Mouse (Mus musculus): Measurements from ENCODE around the gene Tspo. TPM values are rescaled to one million over a fixed set of nuclear protein-coding genes. Genes with fewer than 3 reads are reported as not detected.

Gene Tspo
- total RNA-seq, 2 experiments from 2014 or later, result 5.4 to 6.1 TPM

DNA sequence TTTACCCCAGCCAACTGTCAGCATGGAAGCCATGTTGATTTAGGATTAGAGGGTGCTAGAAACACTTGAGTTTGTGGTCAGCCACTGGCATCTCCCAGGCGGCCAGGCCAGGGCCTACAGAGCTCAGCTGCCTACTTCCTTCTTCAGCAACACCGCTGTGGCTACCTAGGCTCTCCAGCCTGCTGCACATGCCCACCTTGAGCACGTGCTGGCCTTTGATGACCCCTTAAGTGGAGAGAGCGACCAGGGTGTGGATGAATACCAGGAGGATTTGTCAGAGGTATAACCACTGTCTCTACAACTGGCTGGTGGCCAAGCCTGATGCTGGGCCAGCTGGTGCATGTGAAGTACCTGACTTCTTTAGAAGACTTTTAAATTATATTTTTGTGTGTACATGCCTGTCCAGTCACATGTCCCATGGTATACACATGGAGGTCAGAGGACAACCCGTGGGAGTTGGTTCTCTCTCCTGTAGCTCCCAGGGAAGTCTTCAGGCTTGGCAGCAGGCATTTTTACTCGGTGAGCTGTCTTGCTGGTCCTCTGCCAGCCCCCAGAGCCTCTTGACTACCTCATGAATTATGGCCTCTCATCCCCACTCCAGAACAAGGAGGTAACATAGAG lies 11.4 kb downstream of the Tspo start:
- no peak for TF ChIP-seq CTCF (conservative IDR thresholded peaks at IDR 0.05)

DNA sequence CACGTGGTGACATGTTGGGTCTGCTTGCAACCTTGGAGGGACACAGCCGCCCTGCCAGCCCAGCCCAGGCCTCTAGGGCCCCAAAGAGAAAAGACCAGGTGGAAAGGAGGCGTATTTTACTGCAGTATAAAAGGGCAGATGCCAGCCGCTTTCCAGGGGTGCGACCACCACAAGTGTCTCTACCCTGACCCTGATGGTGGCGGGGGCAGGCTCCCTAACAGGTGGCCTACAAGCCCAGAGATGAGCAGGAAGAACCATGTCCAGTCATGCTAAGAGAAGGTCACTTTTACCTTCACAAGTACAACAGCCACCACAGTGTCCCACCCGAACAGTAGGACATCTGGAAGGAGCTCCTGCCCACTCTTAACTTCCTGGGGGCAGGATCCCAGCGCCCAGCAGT lies 12.2 kb downstream of the Tspo start:
- Histone ChIP-seq H3K27ac (no peak overlapping the region), H3K4me3 (no peak overlapping the region)
- no peak for TF ChIP-seq CTCF (conservative IDR thresholded peaks at IDR 0.05)
- DNase-seq (ENCODE audit: low spot score in 2 of 2), result no peak

More for the DNA sequence above, 11.4 kb downstream of the Tspo start:
- no peak overlapping the region for H3K27ac ChIP-seq
- H3K4me3 ChIP-seq, result no peak overlapping the region
- no peak for DNase-seq (ENCODE audit: low spot score in 2 of 2)

DNA sequence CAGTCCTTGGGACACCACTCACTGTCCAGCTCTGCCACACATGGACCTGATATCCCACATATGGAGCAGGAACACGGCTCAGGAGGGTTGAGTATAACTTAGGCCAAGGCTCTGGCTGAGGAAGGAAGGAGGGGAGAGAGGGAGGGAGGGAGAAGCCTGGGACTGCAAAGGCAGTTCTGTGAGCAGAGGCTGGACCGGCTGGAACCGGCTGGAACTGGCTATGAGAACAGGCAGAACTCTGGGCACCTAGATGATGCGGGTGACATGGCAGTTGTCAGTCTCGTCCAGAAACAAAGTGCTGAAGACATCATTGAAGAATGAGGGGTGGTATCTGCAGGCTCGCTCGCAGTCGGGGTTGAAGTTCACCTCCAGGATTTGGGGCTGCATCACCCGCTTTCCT lies 13.3 kb downstream of the Tspo start:
- H3K4me3 ChIP-seq, result no peak overlapping the region
- no peak for DNase-seq (ENCODE audit: low spot score in 2 of 2)
- no peak overlapping the region for H3K27ac ChIP-seq
- no peak for TF ChIP-seq CTCF (conservative IDR thresholded peaks at IDR 0.05)

DNA sequence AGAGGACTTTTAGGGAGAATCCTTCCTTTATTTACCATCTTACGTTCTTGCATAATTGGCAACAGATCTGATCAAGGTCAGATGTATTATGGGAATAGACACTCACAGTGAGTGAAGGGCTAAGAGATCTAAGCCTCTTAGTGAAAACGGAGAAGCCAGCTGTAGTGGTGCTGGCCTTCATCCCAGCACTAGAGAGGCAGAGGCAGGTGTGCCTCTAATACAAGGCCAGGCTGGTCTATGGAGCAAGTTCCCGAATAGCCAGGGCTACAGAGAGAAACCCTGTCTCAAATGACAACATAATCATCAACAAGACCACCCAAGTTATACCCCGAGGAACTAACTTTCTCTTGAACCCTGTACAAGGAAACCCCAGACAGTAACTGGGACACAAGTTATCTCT lies 19.5 kb downstream of the Tspo start:
- H3K4me3 ChIP-seq, result no peak overlapping the region
- H3K27ac ChIP-seq, result no peak overlapping the region
- DNase-seq (ENCODE audit: low spot score in 2 of 2), result no peak
- no peak for TF ChIP-seq CTCF (conservative IDR thresholded peaks at IDR 0.05)

DNA sequence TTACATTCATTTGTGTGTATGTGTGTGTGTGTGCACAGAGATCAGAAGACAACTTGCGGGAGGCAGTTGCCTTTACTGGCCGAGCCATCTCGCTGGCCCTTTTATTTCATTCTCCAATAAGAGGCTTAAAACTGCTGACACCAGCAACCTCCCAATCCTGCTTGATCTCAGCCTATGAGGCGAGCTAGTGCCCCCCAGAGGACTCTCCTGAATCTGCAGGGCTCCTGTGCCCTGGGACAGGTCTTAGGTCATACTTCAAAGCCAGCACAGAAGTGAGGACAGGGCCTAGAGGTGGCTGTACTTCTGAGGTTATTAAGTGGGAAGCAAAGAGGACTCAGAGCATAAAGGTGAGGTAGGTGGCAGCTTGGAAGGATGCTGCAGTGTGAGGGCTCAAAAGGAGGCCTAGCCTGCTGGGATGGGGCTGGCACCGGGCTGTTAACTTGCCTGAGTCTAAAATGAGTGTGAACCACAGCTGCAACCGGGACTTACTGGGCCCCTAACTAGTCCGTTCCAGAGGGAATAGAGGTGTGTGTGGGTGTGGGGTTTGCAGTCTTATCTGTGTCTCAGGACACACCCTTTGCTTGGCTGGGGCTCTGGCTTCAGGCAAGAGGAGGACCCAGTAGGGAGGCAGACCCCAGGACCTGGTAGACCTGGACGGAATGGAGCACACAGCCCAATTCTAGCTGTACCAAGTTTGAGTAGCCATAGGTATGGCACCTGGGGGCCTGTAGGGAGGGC lies 20.2 kb downstream of the Tspo start:
- DNase-seq (ENCODE audit: low spot score in 2 of 2), result peak in 1 of 2 experiments; percentile 37
- H3K4me3 ChIP-seq, result no peak overlapping the region
- H3K27ac ChIP-seq, result no peak overlapping the region
- TF ChIP-seq CTCF (conservative IDR thresholded peaks at IDR 0.05), result peak; percentile 76

DNA sequence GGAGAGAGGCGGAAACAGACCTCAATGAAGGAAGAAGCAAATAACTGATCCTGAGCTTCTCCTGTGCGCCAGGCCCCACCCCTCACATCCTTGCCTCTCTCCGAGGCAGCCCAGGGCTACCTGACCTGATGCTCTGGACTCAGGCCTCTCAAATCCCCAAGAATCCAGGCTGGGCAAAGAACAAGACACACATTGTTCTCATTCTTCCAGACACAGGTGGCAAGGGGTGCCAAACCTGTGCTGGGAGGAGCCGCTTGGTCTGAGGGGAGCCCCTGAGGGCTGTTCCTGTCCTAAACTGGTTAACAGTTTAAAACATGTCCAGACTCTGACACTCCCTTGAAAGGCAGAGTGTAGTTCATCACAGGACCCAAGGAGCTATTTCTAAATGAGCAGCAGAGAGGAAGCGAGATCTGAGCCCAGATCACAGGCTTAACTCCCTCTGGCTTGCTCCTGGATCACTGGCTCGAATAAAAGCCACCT lies 21.4 kb downstream of the Tspo start:
- DNase-seq (ENCODE audit: low spot score in 2 of 2), result no peak
- H3K4me3 ChIP-seq, result no peak overlapping the region
- no peak overlapping the region for H3K27ac ChIP-seq
- no peak for TF ChIP-seq CTCF (conservative IDR thresholded peaks at IDR 0.05)

DNA sequence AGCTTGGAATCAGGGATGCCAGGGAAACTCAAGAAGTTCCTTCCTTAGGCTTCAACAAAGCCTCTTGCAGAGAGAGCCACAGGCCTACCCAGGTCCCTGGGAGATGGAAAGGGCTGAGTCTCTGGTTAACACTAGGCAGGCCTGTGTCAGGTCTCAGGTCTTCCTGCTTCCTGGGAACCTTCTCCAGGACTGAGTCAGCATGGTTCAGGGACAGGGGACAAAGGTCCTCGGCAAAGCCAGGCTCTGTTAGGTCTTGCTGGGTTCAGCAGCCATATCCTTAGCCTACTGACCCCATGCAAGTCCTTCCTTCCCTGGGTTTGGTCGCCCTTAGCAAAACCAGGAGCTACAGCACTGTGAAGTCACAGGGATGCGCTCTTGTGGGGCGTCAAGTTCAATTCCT lies 27.4 kb downstream of the Tspo start:
- no peak overlapping the region for H3K27ac ChIP-seq
- H3K4me3 ChIP-seq, result no peak overlapping the region
- DNase-seq (ENCODE audit: low spot score in 2 of 2), result no peak
- TF ChIP-seq CTCF (conservative IDR thresholded peaks at IDR 0.05), result no peak

DNA sequence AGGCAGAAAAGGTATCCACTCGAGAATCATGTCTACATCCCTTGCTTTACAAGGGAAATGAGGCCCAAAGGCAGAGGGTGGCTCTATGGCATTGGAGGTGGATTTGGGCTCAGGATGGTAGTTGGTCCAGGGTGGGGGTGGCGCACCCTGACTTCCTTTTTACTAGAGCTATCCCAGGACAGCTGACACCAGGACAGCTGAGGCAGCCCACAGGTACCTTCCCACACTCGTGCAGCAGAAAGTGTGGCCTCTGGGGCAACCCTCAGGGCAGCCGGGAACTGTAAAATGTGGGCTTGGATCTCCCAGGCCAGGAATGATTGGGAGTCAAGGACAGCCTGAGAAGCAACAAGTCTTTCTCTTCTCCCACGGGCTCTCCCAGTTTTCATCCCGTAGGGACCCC lies 28.4 kb downstream of the Tspo start:
- Histone ChIP-seq H3K27ac (no peak overlapping the region), H3K4me3 (no peak overlapping the region)
- DNase-seq (ENCODE audit: low spot score in 2 of 2), result no peak
- no peak for TF ChIP-seq CTCF (conservative IDR thresholded peaks at IDR 0.05)

DNA sequence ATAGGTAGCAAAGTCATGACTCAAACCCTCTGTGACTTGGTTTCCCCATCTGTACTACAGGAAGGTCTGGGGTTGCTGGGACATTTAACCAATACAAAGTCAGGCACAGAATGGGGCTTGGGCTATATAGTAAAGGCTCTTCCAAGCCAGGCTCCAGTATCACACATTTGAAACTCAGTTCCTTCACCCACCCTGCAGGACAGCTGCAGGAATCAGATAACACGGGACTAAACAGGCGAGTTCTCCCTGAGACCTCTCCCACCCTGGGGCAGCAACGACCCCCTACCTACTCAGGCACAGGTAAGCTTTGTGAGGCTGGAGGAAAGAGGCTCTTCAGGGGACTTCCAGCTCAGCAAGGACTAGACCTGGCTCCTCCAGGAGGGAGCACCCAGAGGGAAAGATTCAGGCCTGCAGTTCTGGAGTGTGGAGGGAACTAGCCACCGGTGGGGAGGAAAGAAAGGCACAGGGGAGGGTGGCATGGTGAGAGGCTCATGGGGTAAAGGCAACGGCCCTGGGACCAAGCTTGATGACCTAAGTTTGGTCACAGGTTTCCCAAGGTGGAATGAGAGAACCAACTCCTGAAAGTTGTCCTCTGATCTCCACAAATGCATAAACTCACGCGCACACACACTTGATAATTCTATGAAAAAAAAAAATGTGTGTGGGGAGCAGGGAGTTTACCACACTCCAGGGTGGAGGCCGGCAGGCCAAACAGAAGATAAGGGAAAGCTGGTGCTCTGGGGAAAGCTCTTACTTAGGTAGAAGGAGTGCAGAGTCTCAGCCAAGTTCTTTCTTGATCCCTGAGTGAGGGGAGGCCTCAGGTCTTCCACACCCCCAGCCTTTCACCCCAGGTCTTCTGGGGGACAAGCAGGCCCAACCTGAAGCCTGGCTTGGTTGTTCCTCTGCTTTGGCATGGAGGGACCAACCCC lies 29.1 kb downstream of the Tspo start:
- H3K4me3 ChIP-seq, result no peak overlapping the region
- no peak for TF ChIP-seq CTCF (conservative IDR thresholded peaks at IDR 0.05)
- H3K27ac ChIP-seq, result no peak overlapping the region
- no peak for DNase-seq (ENCODE audit: low spot score in 2 of 2)

DNA sequence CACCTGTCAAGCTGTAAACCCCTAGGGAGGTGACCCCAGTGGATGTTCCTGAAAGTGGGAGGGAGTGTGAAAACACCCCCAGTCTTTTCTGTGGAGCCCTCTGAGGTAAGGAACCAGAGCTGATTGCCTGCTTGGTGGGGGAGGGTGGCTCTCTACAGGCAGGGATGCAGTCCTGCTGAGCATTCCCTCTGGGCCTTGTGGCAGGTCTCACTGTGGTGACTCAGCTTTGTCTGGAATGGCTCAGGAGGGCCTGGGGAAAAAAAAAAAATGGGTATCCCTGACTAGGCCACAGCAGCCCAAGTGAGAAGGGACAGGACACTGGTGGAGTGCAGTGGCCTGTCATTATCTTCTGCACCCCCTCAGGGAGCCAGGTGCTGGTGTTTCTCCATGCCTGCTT lies 29.8 kb downstream of the Tspo start:
- DNase-seq (ENCODE audit: low spot score in 2 of 2), result no peak
- Histone ChIP-seq H3K4me3 (no peak overlapping the region), H3K27ac (no peak overlapping the region)
- TF ChIP-seq CTCF (conservative IDR thresholded peaks at IDR 0.05), result no peak

DNA sequence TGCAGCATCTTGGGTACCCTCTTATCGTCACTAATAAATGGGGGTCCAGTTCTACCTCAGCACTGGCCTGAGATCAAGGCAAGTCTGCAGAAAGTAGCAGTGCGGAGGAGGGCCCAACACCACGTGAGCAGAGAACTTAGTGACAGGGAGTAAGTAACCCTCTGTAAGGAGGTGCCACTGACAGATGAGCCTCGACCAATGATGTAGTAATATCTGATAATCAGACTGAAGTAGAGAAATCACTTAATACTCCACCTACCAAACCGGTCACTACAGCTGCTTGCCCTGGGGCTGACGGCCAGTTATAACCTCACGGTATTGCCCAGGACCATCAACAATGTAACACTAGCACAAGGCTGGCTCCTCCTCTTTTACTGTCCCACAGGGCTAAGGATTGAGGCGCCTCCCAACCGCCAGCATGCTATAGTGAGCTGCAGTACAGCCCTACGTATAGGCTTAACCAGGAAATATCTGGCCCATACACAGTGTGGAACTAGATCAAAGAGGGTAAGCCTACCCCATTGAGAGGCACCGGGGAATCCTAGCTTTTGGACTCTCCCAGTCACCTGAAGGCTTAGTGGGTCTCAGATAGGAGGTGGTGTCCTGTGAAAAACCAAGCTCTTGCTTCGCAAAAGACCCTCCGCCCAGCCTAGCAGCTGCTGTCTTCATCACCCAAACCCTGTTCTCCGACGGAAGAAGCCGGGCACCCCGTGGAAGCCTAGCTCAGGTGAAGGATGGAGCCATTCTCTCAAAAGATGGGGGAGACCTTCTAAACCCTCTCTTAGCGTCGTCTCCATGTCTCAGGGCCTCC lies 30.5 kb downstream of the Tspo start:
- no peak for TF ChIP-seq CTCF (conservative IDR thresholded peaks at IDR 0.05)
- Histone ChIP-seq H3K27ac (peak overlapping the region; percentile 80; the same call in 1 of the 2 replicates), H3K4me3 (peak overlapping the region; percentile 79)
- DNase-seq (ENCODE audit: low spot score in 2 of 2), result no peak

All from layer of hippocampus, adult 2 months (tissue).